Mouse (Mus musculus) pancreas, adult 10 weeks (tissue): Measurements from ENCODE around the gene Chrna3. TPM values are rescaled to one million over a fixed set of nuclear protein-coding genes. Genes with fewer than 3 reads are reported as not detected.

Source experiments
- polyA plus RNA-seq: library from polyadenylated mRNA; stranded (reverse); fragments of 350-450 nt; fragmentation: Illumina TruSeq; extraction: RNeasy Lipid Tissue Mini Kit (QIAGEN cat#74804); gene quantifications from one replicate; pipeline ENCODE4 v1.2.3, GENCODE M21; 2015; ENCODE audit warnings: low read depth, low replicate concordance; ENCODE audit not compliant: insufficient read depth

Chrna3 gene
- 0.30 TPM for polyA plus RNA-seq

DNA sequence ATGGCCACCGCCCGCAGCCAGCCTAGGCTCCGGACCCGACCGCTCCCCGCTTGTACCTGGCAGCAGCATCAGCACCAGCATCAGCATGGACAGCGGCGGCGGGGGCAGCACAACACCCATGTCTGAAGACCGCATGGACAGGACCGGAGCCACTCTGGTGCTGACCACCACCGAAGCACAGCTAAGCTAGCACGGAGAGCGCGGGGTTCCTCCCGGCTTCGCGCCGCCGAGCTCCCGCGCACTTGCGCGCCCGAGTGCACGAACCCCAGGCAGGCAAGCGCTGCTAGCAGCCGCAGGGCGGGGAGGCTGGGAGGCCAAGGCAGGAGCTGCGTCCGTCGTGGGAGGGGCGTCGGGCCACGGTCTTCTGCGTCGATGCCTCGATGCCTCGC lies at the start of gene Chrna3:
Gene Chrna3 (minus strand): TSS at position 288 of the 389 bp plus-strand sequence.

DNA sequence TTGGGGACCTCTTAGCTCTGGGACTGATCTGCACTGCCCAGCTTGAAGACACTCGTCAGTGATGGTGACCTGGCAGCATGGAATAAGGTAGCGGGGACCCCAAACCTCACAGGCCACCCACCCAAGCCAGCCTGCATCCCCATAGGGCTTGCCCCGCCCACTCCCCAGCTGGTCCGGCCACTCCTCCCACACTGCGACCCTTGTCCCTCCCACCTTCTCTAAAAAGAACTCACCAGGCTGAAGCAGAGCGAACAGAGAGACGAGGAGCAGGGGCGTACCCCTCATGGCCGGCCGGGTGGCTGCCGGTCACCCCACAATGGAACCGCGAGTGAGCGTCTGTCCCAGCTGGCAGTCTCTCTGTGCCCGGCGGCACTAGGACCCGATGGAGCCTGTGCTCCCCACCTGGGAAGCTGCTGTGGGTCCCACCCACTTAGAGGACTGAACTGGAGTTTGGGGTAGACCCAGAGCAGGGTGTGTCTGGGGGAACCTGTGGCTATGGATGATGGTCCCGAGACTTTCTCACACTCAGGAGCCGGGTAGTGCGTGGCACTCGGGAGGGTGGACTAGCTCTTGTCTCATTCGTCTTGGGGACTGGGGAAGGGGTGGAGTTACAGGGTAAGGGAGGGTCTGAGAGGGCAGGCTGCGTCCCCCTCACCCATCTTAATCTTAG lies 22.0 kb upstream of the Chrna3 start, which contains the start of gene Chrnb4:
Gene Chrnb4 (minus strand): TSS at position 569 of the 670 bp plus-strand sequence.

DNA sequence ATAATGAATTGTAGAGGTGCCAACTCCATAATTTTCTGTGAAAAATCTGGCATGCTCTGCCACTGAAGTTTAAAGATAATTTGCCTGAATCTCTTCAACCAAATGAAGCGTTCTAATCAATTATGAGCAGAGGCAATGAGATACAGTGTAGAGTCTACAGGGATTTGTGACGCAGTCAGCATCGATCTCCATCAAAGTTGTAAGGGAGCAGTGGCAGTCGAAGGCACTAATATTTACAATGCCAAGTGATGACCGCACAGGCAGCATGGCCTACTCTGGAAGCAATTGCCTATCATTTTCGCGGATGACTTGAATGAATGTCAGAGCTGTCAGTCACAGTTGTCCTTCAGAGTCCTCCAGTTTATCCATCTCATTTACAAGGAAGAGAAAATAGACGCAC lies 45.7 kb downstream of the Chrna3 start, which contains the start of gene Chrna5:
Gene Chrna5 (plus strand): TSS at position 207 of the 400 bp plus-strand sequence.

Other genes starting within 250 kb of the Chrna3 start
- 6.3 TPM for gene Ireb2, start 162.8 kb downstream of the Chrna3 start, polyA plus RNA-seq
- gene Hykk, start 109.3 kb downstream of the Chrna3 start, polyA plus RNA-seq: 0.72 TPM
- gene Psma4, start 75.8 kb downstream of the Chrna3 start, polyA plus RNA-seq: 31.0 TPM
- gene AY074887, start 75.6 kb downstream of the Chrna3 start, polyA plus RNA-seq: not detected
- gene Chrna5, start 45.7 kb downstream of the Chrna3 start, polyA plus RNA-seq: not detected
- gene Chrnb4, start 22.2 kb upstream of the Chrna3 start, polyA plus RNA-seq: 0.35 TPM
- gene Ube2q2, start 122.3 kb upstream of the Chrna3 start, polyA plus RNA-seq: 7.4 TPM
- gene Fbxo22, start 182.4 kb upstream of the Chrna3 start, polyA plus RNA-seq: 8.3 TPM